ENCODE assay signal across 25 mouse cellular contexts in the genomic region with DNA sequence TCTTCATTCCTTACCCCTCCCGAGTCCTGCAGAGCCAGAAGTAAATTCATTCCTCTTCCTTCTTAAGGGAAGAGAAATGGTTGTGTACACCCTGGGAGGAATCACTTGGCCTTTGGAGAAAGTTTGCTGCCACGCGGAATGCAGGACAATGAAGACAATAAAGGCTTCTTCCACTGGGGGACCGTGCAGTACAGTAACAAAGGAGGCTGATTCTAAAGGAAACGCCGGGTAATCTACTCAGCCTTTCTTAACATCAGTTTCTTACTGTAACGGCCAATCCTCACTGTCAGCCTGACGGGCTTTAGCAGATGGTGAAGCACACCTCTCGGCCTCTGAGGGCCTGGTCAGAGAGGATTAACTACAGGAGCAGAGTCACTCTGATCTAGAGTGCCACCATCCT. TPM values are rescaled to one million over a fixed set of nuclear protein-coding genes. Genes with fewer than 3 reads are reported as not detected.
A peak's percentile ranks its signal among the peaks of the same experiment; 100 is the strongest.
DNase-seq lines count a peak whose midpoint lies in the region; ATAC-seq lines count a peak whose summit lies in the region.
"Had no signal": no experiment of that assay in that cellular context is flagged by ENCODE, and none has a peak within 500 bp of the region (broad histone marks: within the 10 kb centered on the region; RNA-seq: fewer than 3 reads in every experiment).

No protein-coding gene starts in this region.

- WGBS in midbrain, embryonic 11.5 days: 65% methylated on average over 9 of the region's 9 CpGs
- 32% methylated on average over 9 of the region's 9 CpGs for WGBS in midbrain, embryonic 13.5 days

- no peak for ATAC-seq in midbrain, embryonic 11.5 days (ENCODE audit: low FRiP score)
- ATAC-seq in midbrain, embryonic 13.5 days: no peak
- ATAC-seq: activated CD4-positive, CD25-positive, alpha-beta regulatory T cell, adult 4 months; forebrain, embryonic 13.5 days; forebrain, embryonic 16.5 days; hindbrain, embryonic 16.5 days; inflammation-experienced regulatory T-cells, adult 6 months; Patski had no signal

- H3K27ac ChIP-seq in midbrain, embryonic 11.5 days (ENCODE audit: low read depth, low read length): no peak overlapping the region
- no peak overlapping the region for H3K27ac ChIP-seq in midbrain, embryonic 13.5 days
- H3K27ac ChIP-seq: forebrain, embryonic 10.5 days; forebrain, embryonic 13.5 days; hindbrain, embryonic 13.5 days had no signal

- no peaks in the 10 kb centered on the region for H3K9me3 ChIP-seq in midbrain, embryonic 11.5 days (ENCODE audit: control insufficient read depth, low read length)
- H3K9me3 ChIP-seq in midbrain, embryonic 13.5 days: no peaks in the 10 kb centered on the region
- H3K9me3 ChIP-seq: forebrain, embryonic 10.5 days; forebrain, embryonic 13.5 days; hindbrain, embryonic 13.5 days had no signal

- H3K4me1 ChIP-seq in midbrain, embryonic 11.5 days (ENCODE audit: control insufficient read depth, insufficient read depth, low read length): no peaks in the 10 kb centered on the region
- H3K4me1 ChIP-seq in midbrain, embryonic 13.5 days (replicated peaks): peaks cover 6% of the 10 kb centered on the region
- H3K4me1 ChIP-seq: forebrain, embryonic 13.5 days had no signal

- no peaks in the 10 kb centered on the region for H3K27me3 ChIP-seq in midbrain, embryonic 11.5 days (ENCODE audit: control insufficient read depth, insufficient read depth, low read length)
- H3K27me3 ChIP-seq in midbrain, embryonic 13.5 days: no peaks in the 10 kb centered on the region
- H3K27me3 ChIP-seq: forebrain, embryonic 13.5 days; hindbrain, embryonic 13.5 days had no signal

- DNase-seq in heart, adult 11 months: peak; percentile 17
- no peak for DNase-seq in heart, adult 18-20 months
- peak; percentile 62 for DNase-seq in midbrain, embryonic 11.5 days (ENCODE audit: low spot score, missing footprints)
- DNase-seq in ZHBTc4 (ENCODE audit: low read depth, low spot score): peak; percentile 48
- peak; percentile 53 for DNase-seq in retina, postnatal 1 day
- no peak for DNase-seq in gastrocnemius, adult 8-10 months (ENCODE audit: low spot score in 2 of 2)
- DNase-seq in kidney, adult 11 months: no peak
- DNase-seq: adrenal gland, adult 8-10 months; adrenal gland, postnatal 25 days; cerebellum, adult 18-20 months; cerebellum, adult 9-10 months; cerebellum, postnatal 14 days; gastrocnemius, postnatal 25 days had no signal

- H3K9ac ChIP-seq in midbrain, embryonic 11.5 days (ENCODE audit: low read length): no peak overlapping the region
- no peak overlapping the region for H3K9ac ChIP-seq in midbrain, embryonic 13.5 days (replicated peaks)
- H3K9ac ChIP-seq: forebrain, embryonic 13.5 days; hindbrain, embryonic 13.5 days had no signal

- H3K4me2 ChIP-seq in midbrain, embryonic 11.5 days: no peak overlapping the region
- H3K4me2 ChIP-seq in midbrain, embryonic 13.5 days (replicated peaks): no peak overlapping the region
- H3K4me2 ChIP-seq: forebrain, embryonic 13.5 days; heart, embryonic 11.5 days; hindbrain, embryonic 13.5 days had no signal

- H3K4me3 ChIP-seq in midbrain, embryonic 11.5 days (ENCODE audit: low read depth, low read length): no peak overlapping the region
- H3K4me3 ChIP-seq in midbrain, embryonic 13.5 days (replicated peaks): no peak overlapping the region
- H3K4me3 ChIP-seq: forebrain, embryonic 10.5 days; forebrain, embryonic 13.5 days; hindbrain, embryonic 13.5 days had no signal

- no peaks in the 10 kb centered on the region for H3K36me3 ChIP-seq in midbrain, embryonic 11.5 days (ENCODE audit: control insufficient read depth, insufficient read depth, low read length)
- H3K36me3 ChIP-seq in midbrain, embryonic 13.5 days: no peaks in the 10 kb centered on the region
- H3K36me3 ChIP-seq: forebrain, embryonic 10.5 days; G1E; hindbrain, embryonic 13.5 days had no signal

RNA-seq across cellular contexts. Expression of a gene that starts 25.4 kb away (rescaled TPM):
- total RNA-seq in heart, adult 18-20 months (2021): 1 to 10 TPM in 1 of 2 experiments, under 1 TPM in 1; 0.57 to 1.2 TPM
- polyA plus RNA-seq in midbrain, embryonic 11.5 days (2014; fragmentation: Nextera tagmentation; extraction: Ambion mirVana): 10.8 and 13.3 TPM in 2 replicates
- polyA plus RNA-seq in midbrain, embryonic 13.5 days (2015; fragmentation: Nextera tagmentation; extraction: Ambion mirVana): 13.9 and 14.6 TPM in 2 replicates
- total RNA-seq in gastrocnemius, adult 8-10 months (2022): 1 to 10 TPM in 2 of 4 experiments, under 1 TPM in 2; 0.24 to 1.5 (median 0.68) TPM
- total RNA-seq: hematopoietic stem cell, adult 5-6 weeks had no signal
- polyA plus RNA-seq: activated CD4-positive, CD25-positive, alpha-beta regulatory T cell, adult 4 months; G1E; inflammation-experienced regulatory T-cells, adult 6 months; Patski had no signal

Comparison
In these comparisons a context has a peak if more than half of its experiments do, and no peak if none do; other contexts are left out.
1. DNase-seq: peak in heart, adult 11 months (single experiment), midbrain, embryonic 11.5 days (single experiment), ZHBTc4 (single experiment) and retina, postnatal 1 day (single experiment); none in heart, adult 18-20 months (0 of 2), gastrocnemius, adult 8-10 months (0 of 2) and kidney, adult 11 months (single experiment).